ENCODE assay signal across 8 mouse cellular contexts in genomic region chr2:170184175-170184983, GRCm38 (mm10). TPM values are rescaled to one million over a fixed set of nuclear protein-coding genes. Genes with fewer than 3 reads are reported as not detected.
DNase-seq lines count a peak whose midpoint lies in the region; ATAC-seq and TF ChIP-seq lines count a peak whose summit lies in the region.

No protein-coding gene starts in this region.

- 2% methylated on average over 31 of the region's 33 CpGs for WGBS in hindbrain, embryonic 14.5 days
- WGBS in macrophage (ENCODE audit: missing documents) = 1% methylated on average over 25 of the region's 33 CpGs

- TF ChIP-seq CTCF in left cerebral cortex, adult 2 months (IDR thresholded peaks at IDR 0.05) = no peak

- peak overlapping the region; percentile 57 to 68 for H3K4me3 ChIP-seq in ES-E14 (ENCODE audit: insufficient read depth in 1 of 2, low read depth in 1 of 2, low read length in 2 of 2, poor library complexity in 1 of 2, severe bottlenecking in 1 of 2)
- H3K4me3 ChIP-seq in hindbrain, embryonic 14.5 days (replicated peaks; ENCODE audit: low read length) = peak overlapping the region; percentile 41
- H3K4me3 ChIP-seq in left cerebral cortex, adult 2 months = peak overlapping the region; percentile 41
- peak overlapping the region; percentile 33 for H3K4me3 ChIP-seq in macrophage (ENCODE audit: inconsistent target)

- H3K4me2 ChIP-seq in hindbrain, embryonic 14.5 days (replicated peaks) = peak overlapping the region; percentile 61

- H3K27ac ChIP-seq in ES-E14 (ENCODE audit: insufficient read depth, low read depth, low read length, poor library complexity, severe bottlenecking) (peak overlapping the region; percentile 94), macrophage (peak overlapping the region; percentile 94)
- H3K27ac ChIP-seq in hindbrain, embryonic 14.5 days = peak overlapping the region; percentile 68
- no peak overlapping the region for H3K27ac ChIP-seq in left cerebral cortex, adult 2 months

- no peaks in the 10 kb centered on the region for H3K27me3 ChIP-seq in hindbrain, embryonic 14.5 days (ENCODE audit: control insufficient read depth, insufficient read depth, low read length)

- H3K4me1 ChIP-seq in ES-E14 (ENCODE audit: control insufficient read depth in 2 of 2, insufficient read depth in 2 of 2, low read length in 2 of 2, poor library complexity in 1 of 2) = peaks cover 0 to 15% of the 10 kb centered on the region in 2 experiments; a peak in 3 of 4 replicates
- H3K4me1 ChIP-seq in hindbrain, embryonic 14.5 days (replicated peaks; ENCODE audit: control insufficient read depth, insufficient read depth, low read length) = no peaks in the 10 kb centered on the region

- intact Hi-C loops in left cerebral cortex, adult 2 months (cut with DNase I) = no loop called here

- DNase-seq in ES-E14 (ENCODE audit: low read depth, low spot score) = peak; percentile 90
- peak; percentile 75 for DNase-seq in brain, adult 2 months (ENCODE audit: low read depth, low spot score)
- peak; percentile 38 to 42 for DNase-seq in frontal cortex, postnatal 36 days (ENCODE audit: low spot score in 2 of 2)
- peak; percentile 76 for DNase-seq in hindbrain, embryonic 14.5 days (ENCODE audit: low spot score)
- DNase-seq in left cerebral cortex, adult 2 months (ENCODE audit: extremely low spot score in 1 of 2, low spot score in 2 of 2) = peak; percentile 39 to 56
- DNase-seq in right cerebral cortex, postnatal 10 days (ENCODE audit: low spot score in 2 of 2) = peak; percentile 73 to 82
- peak; percentile 53 to 76 for DNase-seq in urinary bladder, postnatal 4 days (ENCODE audit: low spot score in 2 of 2)

- in situ Hi-C loops in ES-E14 (cut with MboI; ENCODE audit: low sequenced_read_pairs in 2 of 2, unreplicated experiment in 2 of 2) = no loop called here

- H3K9ac ChIP-seq in ES-E14 (ENCODE audit: insufficient read depth, low read depth, low read length, poor library complexity, severe bottlenecking) = peak overlapping the region; percentile 71; the same call in 1 of the 2 replicates
- H3K9ac ChIP-seq in hindbrain, embryonic 14.5 days = peak overlapping the region; percentile 71

- ATAC-seq in hindbrain, embryonic 14.5 days (ENCODE audit: low FRiP score) = peak; percentile 88

- H3K79me2 ChIP-seq in macrophage (ENCODE audit: inconsistent target) = no peaks in the 10 kb centered on the region

- H3K36me3 ChIP-seq in ES-E14 (ENCODE audit: control insufficient read depth, insufficient read depth, low read length, poor library complexity, severe bottlenecking) = no peaks in the 10 kb centered on the region
- no peaks in the 10 kb centered on the region for H3K36me3 ChIP-seq in hindbrain, embryonic 14.5 days (replicated peaks; ENCODE audit: control insufficient read depth, insufficient read depth)
- H3K36me3 ChIP-seq in macrophage (ENCODE audit: inconsistent target) = no peaks in the 10 kb centered on the region

- no peaks in the 10 kb centered on the region for H3K9me3 ChIP-seq in ES-E14 (ENCODE audit: control insufficient read depth, insufficient read depth, low read depth, low read length)
- no peaks in the 10 kb centered on the region for H3K9me3 ChIP-seq in hindbrain, embryonic 14.5 days (ENCODE audit: control insufficient read depth, low read length)

TF ChIP-seq in ES-E14, 5 proteins besides CTCF, POLR2A, EP300 and RAD21:
- TF ChIP-seq ZNF384 (IDR thresholded peaks at IDR 0.05; ENCODE audit: low read depth, low read length) (no peak), MAFK (IDR thresholded peaks at IDR 0.05; ENCODE audit: insufficient read depth, low read depth, low read length) (no peak), CHD2 (IDR thresholded peaks at IDR 0.05; ENCODE audit: low read depth, low read length) (no peak), ZC3H11A (IDR thresholded peaks at IDR 0.05; ENCODE audit: borderline replicate concordance, low read depth, low read length) (no peak), HCFC1 (IDR thresholded peaks at IDR 0.05; ENCODE audit: borderline replicate concordance, insufficient read depth, low read length) (no peak)
TF ChIP-seq in ES-E14: peak in this region for 0.

RNA-seq across cellular contexts. Expression of gene Zfp217, which starts 36.5 kb away (rescaled TPM):
- 23.2 and 28.4 TPM in 2 replicates for total RNA-seq in ES-E14 (2012; rRNA removed)
- 0.98 and 1.5 TPM in 2 replicates for polyA plus RNA-seq in hindbrain, embryonic 14.5 days (2014; fragmentation: Nextera tagmentation; extraction: Ambion mirVana)
- 1 to 10 TPM; 2.9 to 3.4 TPM for total RNA-seq in left cerebral cortex, adult 2 months (2021)
- total RNA-seq in macrophage (2018; cell fraction: chromatin; rRNA removed) = 10 to 100 TPM; 28.8 to 85.5 (median 55.0) TPM
- 10 to 100 TPM in 25 of 26 experiments, 1 to 10 TPM in 1; 8.5 to 44.7 (median 31.6) TPM for total RNA-seq in macrophage (2018; cell fraction: cytosol; rRNA removed)
- total RNA-seq in macrophage (2018; cell fraction: nucleus; rRNA removed) = 100 to 1,000 TPM in 1 of 26 experiments, 10 to 100 TPM in 25; 26.3 to 107 (median 56.6) TPM
- polyA plus RNA-seq in macrophage (2018) = 14.1 to 29.4 TPM (median 16.9 TPM) in 3 replicates

Comparison
In these comparisons a context has a peak if more than half of its experiments do, and no peak if none do; other contexts are left out.
1. DNase-seq: peak in every context shown above with its lines; median percentile 90 in ES-E14; 78 in right cerebral cortex, postnatal 10 days; 76 in hindbrain, embryonic 14.5 days; 75 in brain, adult 2 months; 64 in urinary bladder, postnatal 4 days; 48 in left cerebral cortex, adult 2 months; 40 in frontal cortex, postnatal 36 days.